Mouse (Mus musculus) T-cell, adult 2 months (primary cell): ENCODE measurements around the gene Atp2b2.

Source experiments
- DNase-seq: peaks from one replicate; pipeline ENCODE4 v3.0.0; 2022; ENCODE audit warnings: low spot score

The Atp2b2 gene

GRCm38 (mm10) chr6:114042332-114042731, at the start of gene Atp2b2:
Atp2b2 (minus strand) TSS chr6:114042613.
- no peak for DNase-seq

GRCm38 (mm10) chr6:114089626-114090025, 47.2 kb upstream of the Atp2b2 start:
- DNase-seq, result no peak

- DNase-seq, result no peak
Measured at GRCm38 (mm10) chr6:114087106-114087505, 44.7 kb upstream of the Atp2b2 start.

GRCm38 (mm10) chr6:114078556-114078955, 36.1 kb upstream of the Atp2b2 start:
- no peak for DNase-seq

GRCm38 (mm10) chr6:114076560-114076959, 34.1 kb upstream of the Atp2b2 start:
- DNase-seq, result no peak

GRCm38 (mm10) chr6:114076061-114076460, 33.6 kb upstream of the Atp2b2 start:
- DNase-seq, result no peak

- DNase-seq, result no peak
Measured at GRCm38 (mm10) chr6:114074929-114075328, 32.5 kb upstream of the Atp2b2 start.

- DNase-seq, result no peak
Measured at GRCm38 (mm10) chr6:114074256-114074655, 31.8 kb upstream of the Atp2b2 start.

GRCm38 (mm10) chr6:114071564-114071963, 29.2 kb upstream of the Atp2b2 start:
- DNase-seq, result no peak

- DNase-seq, result no peak
Measured at GRCm38 (mm10) chr6:114063100-114063499, 20.7 kb upstream of the Atp2b2 start.

- DNase-seq, result no peak
Measured at GRCm38 (mm10) chr6:114062688-114063087, 20.3 kb upstream of the Atp2b2 start.

GRCm38 (mm10) chr6:114059206-114059605, 16.8 kb upstream of the Atp2b2 start:
- no peak for DNase-seq

- no peak for DNase-seq
Measured at GRCm38 (mm10) chr6:114058030-114058808, 15.8 kb upstream of the Atp2b2 start.

- no peak for DNase-seq
Measured at GRCm38 (mm10) chr6:114055311-114055710, 12.9 kb upstream of the Atp2b2 start.

- no peak for DNase-seq
Measured at GRCm38 (mm10) chr6:114044962-114045361, 2.5 kb upstream of the Atp2b2 start.

- no peak for DNase-seq
Measured at GRCm38 (mm10) chr6:114042836-114043235, 423 bp upstream of the Atp2b2 start.

GRCm38 (mm10) chr6:114041911-114042284, 515 bp downstream of the Atp2b2 start:
- no peak for DNase-seq

- DNase-seq, result no peak
Measured at GRCm38 (mm10) chr6:114041097-114041910, 1.1 kb downstream of the Atp2b2 start.

GRCm38 (mm10) chr6:114035704-114036103, 6.7 kb downstream of the Atp2b2 start:
- no peak for DNase-seq

- DNase-seq, result no peak
Measured at GRCm38 (mm10) chr6:114032822-114033221, 9.6 kb downstream of the Atp2b2 start.

- no peak for DNase-seq
Measured at GRCm38 (mm10) chr6:114023794-114024193, 18.6 kb downstream of the Atp2b2 start.

- DNase-seq, result no peak
Measured at GRCm38 (mm10) chr6:114022104-114022503, 20.3 kb downstream of the Atp2b2 start.

- DNase-seq, result no peak
Measured at GRCm38 (mm10) chr6:114013801-114014200, 28.6 kb downstream of the Atp2b2 start.
